Mouse (Mus musculus) midbrain, embryonic 12.5 days (tissue): ENCODE data around the gene Ascl4. TPM values are rescaled to one million over a fixed set of nuclear protein-coding genes. Genes with fewer than 3 reads are reported as not detected.

ENCODE experiments used
- ATAC-seq: fragments of 200-750 bp; cut with Nextera tagmentation; 2 replicates; pipeline ENCODE4 v1.8.0; 2017; ENCODE audit warnings: low read depth, moderate TSS enrichment, moderate library complexity; ENCODE audit not compliant: low FRiP score
- H3K27ac ChIP-seq: fragments of 300-500 bp; sonication (generic); replicated peaks from 2 replicates; pipeline ENCODE4 v1.5.1; 2016; ENCODE audit warnings: mild to moderate bottlenecking
- H3K27me3 ChIP-seq: fragments of 300-500 bp; sonication (generic); 2 replicates; pipeline ENCODE4 v1.6.1; 2016; ENCODE audit warnings: mild to moderate bottlenecking
- H3K36me3 ChIP-seq: fragments of 300-500 bp; sonication (generic); 2 replicates; pipeline ENCODE4 v1.6.1; 2016
- H3K4me1 ChIP-seq: fragments of 300-500 bp; sonication (generic); 2 replicates; pipeline ENCODE4 v1.6.1; 2016
- H3K4me2 ChIP-seq: fragments of 300-500 bp; sonication (generic); replicated peaks from 2 replicates; pipeline ENCODE4 v1.6.1; 2016; ENCODE audit warnings: mild to moderate bottlenecking, moderate library complexity
- H3K4me3 ChIP-seq: fragments of 300-500 bp; sonication (generic); 2 replicates; pipeline ENCODE4 v1.5.1; 2016; ENCODE audit warnings: mild to moderate bottlenecking
- H3K9ac ChIP-seq: fragments of 300-500 bp; sonication (generic); replicated peaks from 2 replicates; pipeline ENCODE4 v1.6.1; 2016; ENCODE audit warnings: mild to moderate bottlenecking, moderate library complexity
- H3K9me3 ChIP-seq: fragments of 300-500 bp; sonication (generic); 2 replicates; pipeline ENCODE4 v1.6.1; 2016; ENCODE audit warnings: mild to moderate bottlenecking
- WGBS: fragments of 180-500 bp; shearing (Covaris S2); methylation state at CpG from one replicate; pipeline ENCODE4 v1.1.7; 2016; 5-methylcytosine and 5-hydroxymethylcytosine counted together
- polyA plus RNA-seq: library from polyadenylated mRNA; unstranded; fragments of >200 nt; fragmentation: Nextera tagmentation; extraction: Ambion mirVana; gene quantifications from 2 replicates; pipeline ENCODE4 v1.2.1, GENCODE M21; 2016

Gene Ascl4
- polyA plus RNA-seq, 1 experiment from 2014 or later, result 0.40 TPM

GRCm38 (mm10) chr10:85989412-85990115 is 62.1 kb downstream of the Ascl4 start:
- ATAC-seq, result no peak
- no peaks in the 10 kb centered on the region for H3K9me3 ChIP-seq
- no peaks in the 10 kb centered on the region for H3K36me3 ChIP-seq

GRCm38 (mm10) chr10:85992412-85992811 is 64.9 kb downstream of the Ascl4 start:
- Histone ChIP-seq H3K9me3 (no peaks in the 10 kb centered on the region), H3K27ac (no peak overlapping the region), H3K36me3 (no peaks in the 10 kb centered on the region), H3K4me2 (no peak overlapping the region), H3K4me3 (no peak overlapping the region), H3K27me3 (no peaks in the 10 kb centered on the region), H3K9ac (no peak overlapping the region), H3K4me1 (no peaks in the 10 kb centered on the region)
- WGBS, result 87% methylated on average over 4 of the region's 4 CpGs
- no peak for ATAC-seq

More at GRCm38 (mm10) chr10:85989412-85990115, 62.1 kb downstream of the Ascl4 start:
- H3K27me3 ChIP-seq, result 0 out of 2 replicates have a peak, but pooled peaks cover 2% of the 10 kb centered on the region
- H3K27ac ChIP-seq, result no peak overlapping the region
- 80% methylated on average over 6 of the region's 6 CpGs for WGBS
- H3K9ac ChIP-seq, result no peak overlapping the region
- no peaks in the 10 kb centered on the region for H3K4me1 ChIP-seq
- no peak overlapping the region for H3K4me2 ChIP-seq
- no peak overlapping the region for H3K4me3 ChIP-seq

GRCm38 (mm10) chr10:85993836-85994235 is 66.4 kb downstream of the Ascl4 start:
- no peak for ATAC-seq
- no peak overlapping the region for H3K4me2 ChIP-seq
- WGBS, result 88% methylated on average over 9 of the region's 9 CpGs
- H3K27ac ChIP-seq, result no peak overlapping the region
- H3K27me3 ChIP-seq, result no peaks in the 10 kb centered on the region
- H3K36me3 ChIP-seq, result no peaks in the 10 kb centered on the region
- H3K4me1 ChIP-seq, result no peaks in the 10 kb centered on the region
- peaks cover 4% of the 10 kb centered on the region for H3K9me3 ChIP-seq
- no peak overlapping the region for H3K9ac ChIP-seq
- no peak overlapping the region for H3K4me3 ChIP-seq

- 83% methylated on average over 5 of the region's 5 CpGs for WGBS
- H3K27me3 ChIP-seq, result no peaks in the 10 kb centered on the region
- H3K4me2 ChIP-seq, result no peak overlapping the region
- ATAC-seq, result no peak
- H3K4me3 ChIP-seq, result no peak overlapping the region
- H3K9me3 ChIP-seq, result peaks cover 4% of the 10 kb centered on the region
- H3K4me1 ChIP-seq, result no peaks in the 10 kb centered on the region
- H3K27ac ChIP-seq, result no peak overlapping the region
- H3K36me3 ChIP-seq, result no peaks in the 10 kb centered on the region
- H3K9ac ChIP-seq, result no peak overlapping the region
Measured at GRCm38 (mm10) chr10:85994543-85995104, 67.1 kb downstream of the Ascl4 start.

Other genes starting within 250 kb of the Ascl4 start
- 79.3 TPM in 2 replicates for gene Pwp1, start 98.2 kb upstream of the Ascl4 start, polyA plus RNA-seq
- gene Prdm4, start 10.5 kb upstream of the Ascl4 start, polyA plus RNA-seq, result 35.5 and 38.2 TPM in 2 replicates
- gene Rtcb, start 30.1 kb downstream of the Ascl4 start, polyA plus RNA-seq, result 187 and 190 TPM in 2 replicates
- gene Bpifc, start 84.2 kb downstream of the Ascl4 start, polyA plus RNA-seq, result not detected in 2 replicates
- 12.8 and 13.0 TPM in 2 replicates for gene Fbxo7, start 94.3 kb downstream of the Ascl4 start, polyA plus RNA-seq